Mouse (Mus musculus): ENCODE results near the gene Acsf2. TPM values are rescaled to one million over a fixed set of nuclear protein-coding genes. Genes with fewer than 3 reads are reported as not detected.

Acsf2 gene
- polyA plus RNA-seq, 2 experiments = 1.4 to 3.9 TPM

DNA sequence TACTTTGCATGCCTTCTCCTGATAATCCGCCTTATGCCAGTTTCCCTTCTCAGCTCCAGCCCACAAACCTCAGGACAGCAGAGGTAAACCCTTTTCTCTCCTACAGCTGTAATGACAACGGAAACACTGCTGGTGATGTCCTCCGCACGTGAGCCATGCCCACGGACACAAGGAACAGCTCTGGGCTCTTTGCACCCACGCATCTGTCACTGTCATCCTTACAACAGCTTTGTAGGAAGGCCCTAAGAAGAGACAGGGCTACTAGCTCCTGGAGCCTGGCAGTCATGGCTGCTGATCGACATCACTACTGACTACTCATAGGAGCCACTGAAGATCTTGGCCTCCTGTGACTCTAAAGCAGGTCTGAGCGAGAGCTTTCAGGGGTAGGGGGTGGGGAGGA lies 68.5 kb downstream of the Acsf2 start:
- H3K9me3 ChIP-seq (ENCODE audit: control insufficient read depth, low read length) = no peaks in the 10 kb centered on the region
- WGBS (ENCODE audit: insufficient replicate concordance) = 63% methylated on average over 8 of the region's 8 CpGs

DNA sequence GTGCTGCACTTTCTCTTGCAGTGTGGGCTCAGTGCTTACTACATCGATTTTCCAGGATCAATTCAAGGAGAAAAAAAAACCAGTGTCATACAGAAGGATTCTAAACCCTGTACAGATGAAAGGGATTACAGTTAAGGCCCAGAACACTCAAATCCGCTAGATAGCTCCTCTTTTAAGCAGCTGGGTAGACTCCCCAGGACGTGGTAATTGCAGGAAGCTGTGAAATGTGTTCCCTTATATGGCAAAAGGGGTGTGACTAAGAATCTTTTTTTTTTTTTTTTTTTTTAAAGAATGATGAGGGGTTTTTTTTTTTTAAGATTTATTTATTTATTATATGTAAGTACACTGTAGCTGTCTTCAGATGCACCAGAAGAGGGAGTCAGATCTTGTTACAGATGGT lies 72.8 kb downstream of the Acsf2 start:
- TF ChIP-seq CTCF (IDR thresholded peaks at IDR 0.05; ENCODE audit: low read depth) = no peak
- TF ChIP-seq EP300 (IDR thresholded peaks at IDR 0.05; ENCODE audit: low read depth) = no peak
- no peak for ATAC-seq (ENCODE audit: insufficient read depth)
- WGBS (ENCODE audit: insufficient replicate concordance) = 33% methylated on average over 3 of the region's 3 CpGs
- Histone ChIP-seq H3K36me3 (replicated peaks; ENCODE audit: control insufficient read depth, insufficient read depth, low read depth) (no peaks in the 10 kb centered on the region), H3K27ac (no peak overlapping the region), H3K4me2 (ENCODE audit: low read depth) (no peak overlapping the region), H3K9me3 (ENCODE audit: control insufficient read depth, low read length) (no peaks in the 10 kb centered on the region), H3K4me3 (ENCODE audit: insufficient read depth in 1 of 2, low read depth in 2 of 2, low read length in 2 of 2) (no peak overlapping the region), H3K4me1 (replicated peaks; ENCODE audit: control insufficient read depth in 2 of 2, insufficient read depth in 2 of 2, low read length in 1 of 2) (no peaks in the 10 kb centered on the region), H3K27me3 (ENCODE audit: control insufficient read depth, insufficient read depth, low read length) (no peaks in the 10 kb centered on the region), H3K9ac (replicated peaks) (no peak overlapping the region)
- DNase-seq (ENCODE audit: low read depth in 3 of 3, low spot score in 3 of 3) = no peak

More for the DNA sequence above, 68.5 kb downstream of the Acsf2 start:
- TF ChIP-seq EP300 (IDR thresholded peaks at IDR 0.05; ENCODE audit: low read depth) (no peak), CTCF (IDR thresholded peaks at IDR 0.05; ENCODE audit: low read depth) (no peak)
- no peak overlapping the region for H3K4me3 ChIP-seq (ENCODE audit: insufficient read depth in 1 of 2, low read depth in 2 of 2, low read length in 2 of 2)
- H3K27me3 ChIP-seq (ENCODE audit: control insufficient read depth, insufficient read depth, low read length) = no peaks in the 10 kb centered on the region
- ATAC-seq (ENCODE audit: insufficient read depth) (no peak), DNase-seq (ENCODE audit: low read depth in 3 of 3, low spot score in 3 of 3) (no peak)
- H3K27ac ChIP-seq = no peak overlapping the region
- H3K36me3 ChIP-seq (replicated peaks; ENCODE audit: control insufficient read depth, insufficient read depth, low read depth) = no peaks in the 10 kb centered on the region
- H3K4me2 ChIP-seq (ENCODE audit: low read depth) = no peak overlapping the region
- H3K4me1 ChIP-seq (replicated peaks; ENCODE audit: control insufficient read depth in 2 of 2, insufficient read depth in 2 of 2, low read length in 1 of 2) = no peaks in the 10 kb centered on the region
- no peak overlapping the region for H3K9ac ChIP-seq (replicated peaks)

DNA sequence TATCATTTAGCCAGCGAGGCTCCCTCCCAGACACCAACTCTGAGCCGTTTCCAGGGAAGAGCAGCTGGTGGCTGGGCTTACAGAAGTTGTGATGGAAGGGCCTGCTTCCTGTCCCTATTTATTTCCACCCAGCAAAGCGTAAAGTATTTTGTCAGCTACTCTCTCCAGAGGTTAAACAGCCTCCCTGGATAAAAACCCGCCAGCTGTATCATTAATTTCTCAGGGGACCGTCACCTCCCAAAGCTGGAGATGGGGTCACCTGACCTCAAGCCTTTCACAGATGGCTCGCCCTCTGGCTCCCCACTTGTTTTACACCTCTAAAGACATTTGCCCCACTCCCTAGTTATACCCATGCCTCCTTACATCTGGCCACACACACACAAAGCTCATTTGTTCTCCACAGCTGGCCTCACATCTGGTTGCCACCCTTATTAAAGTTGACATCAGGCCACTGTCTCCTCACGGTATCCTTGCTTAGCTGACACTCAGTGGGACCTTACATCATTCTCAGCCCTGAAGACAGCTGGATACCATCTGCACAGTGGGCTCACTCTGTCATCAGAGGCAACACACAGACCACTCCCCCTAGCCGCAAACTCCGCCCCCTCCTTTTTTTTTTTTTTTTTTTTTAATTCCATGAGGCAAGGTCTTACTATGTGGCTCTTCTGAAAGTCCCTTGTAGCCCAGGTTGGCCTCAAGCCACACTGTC lies 75.3 kb downstream of the Acsf2 start:
- no peak overlapping the region for H3K9ac ChIP-seq (replicated peaks)
- ATAC-seq (ENCODE audit: insufficient read depth) (no peak), DNase-seq (ENCODE audit: low read depth in 3 of 3, low spot score in 3 of 3) (no peak)
- H3K4me2 ChIP-seq (ENCODE audit: low read depth) = no peak overlapping the region
- no peak overlapping the region for H3K27ac ChIP-seq
- no peak overlapping the region for H3K4me3 ChIP-seq (ENCODE audit: insufficient read depth in 1 of 2, low read depth in 2 of 2, low read length in 2 of 2)
- no peak for TF ChIP-seq EP300 (IDR thresholded peaks at IDR 0.05; ENCODE audit: low read depth)
- no peak for TF ChIP-seq CTCF (IDR thresholded peaks at IDR 0.05; ENCODE audit: low read depth)
- no peaks in the 10 kb centered on the region for H3K36me3 ChIP-seq (replicated peaks; ENCODE audit: control insufficient read depth, insufficient read depth, low read depth)
- WGBS (ENCODE audit: insufficient replicate concordance) = 47% methylated on average over 9 of the region's 9 CpGs
- H3K4me1 ChIP-seq (replicated peaks; ENCODE audit: control insufficient read depth in 2 of 2, insufficient read depth in 2 of 2, low read length in 1 of 2) = no peaks in the 10 kb centered on the region
- no peaks in the 10 kb centered on the region for H3K27me3 ChIP-seq (ENCODE audit: control insufficient read depth, insufficient read depth, low read length)
- no peaks in the 10 kb centered on the region for H3K9me3 ChIP-seq (ENCODE audit: control insufficient read depth, low read length)

DNA sequence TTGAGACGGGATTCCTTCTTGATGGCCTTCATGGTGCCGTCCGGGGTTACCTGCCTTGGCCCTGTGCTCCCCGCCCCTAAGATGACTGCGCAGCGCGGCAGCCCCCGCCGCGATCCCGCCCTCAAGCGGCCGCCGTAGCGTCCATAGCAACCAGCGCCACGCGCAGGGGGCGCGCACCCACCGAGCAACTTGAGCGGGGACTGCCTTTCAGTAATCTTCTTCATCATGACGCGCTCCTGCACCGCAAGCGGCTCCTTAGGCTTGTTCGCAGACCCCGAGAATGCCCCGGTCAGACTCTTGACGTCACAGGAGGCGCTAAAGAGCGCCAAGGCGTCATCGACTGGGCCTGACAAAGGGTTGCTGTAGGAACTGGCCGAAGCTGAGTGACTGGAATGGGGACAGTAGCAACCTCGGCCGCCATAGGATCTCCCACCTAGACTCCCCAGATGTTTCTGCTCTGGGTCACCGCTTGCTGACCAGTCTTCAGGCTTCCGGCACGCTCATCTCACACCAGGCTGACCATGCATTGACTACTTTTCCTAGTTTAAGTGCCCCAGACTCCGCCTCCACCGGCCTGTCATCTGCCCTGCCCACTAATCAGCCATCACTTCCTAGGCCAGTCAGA lies 80.3 kb downstream of the Acsf2 start, which contains the start of gene Mycbpap:
Gene Mycbpap, minus strand, starts transcription at position 524 of the 625 bp plus-strand sequence.
- ATAC-seq (ENCODE audit: insufficient read depth) (peak; percentile 31), DNase-seq (ENCODE audit: low read depth in 3 of 3, low spot score in 3 of 3) (peak in 1 of 3 experiments; percentile 22)
- TF ChIP-seq EP300 (IDR thresholded peaks at IDR 0.05; ENCODE audit: low read depth) (no peak), CTCF (IDR thresholded peaks at IDR 0.05; ENCODE audit: low read depth) (peak; percentile 32; the same call in 1 of the 2 replicates)
- H3K4me3 ChIP-seq (ENCODE audit: insufficient read depth in 1 of 2, low read depth in 2 of 2, low read length in 2 of 2) = peak within 1 kb of the TSS; percentile 45 to 56
- no peak within 1 kb of the TSS for H3K27ac ChIP-seq
- peak within 1 kb of the TSS; percentile 65 for H3K4me2 ChIP-seq (ENCODE audit: low read depth)
- H3K9me3 ChIP-seq (ENCODE audit: control insufficient read depth, low read length) = no peaks in the 10 kb centered on the region
- H3K27me3 ChIP-seq (ENCODE audit: control insufficient read depth, insufficient read depth, low read length) = no peaks in the 10 kb centered on the region
- H3K9ac ChIP-seq (replicated peaks) = no peak within 1 kb of the TSS
- no peaks in the 10 kb centered on the region for H3K36me3 ChIP-seq (replicated peaks; ENCODE audit: control insufficient read depth, insufficient read depth, low read depth)
- 1% methylated on average over 42 of the region's 42 CpGs for WGBS (ENCODE audit: insufficient replicate concordance)
- no peaks in the 10 kb centered on the region for H3K4me1 ChIP-seq (replicated peaks; ENCODE audit: control insufficient read depth in 2 of 2, insufficient read depth in 2 of 2, low read length in 1 of 2)

DNA sequence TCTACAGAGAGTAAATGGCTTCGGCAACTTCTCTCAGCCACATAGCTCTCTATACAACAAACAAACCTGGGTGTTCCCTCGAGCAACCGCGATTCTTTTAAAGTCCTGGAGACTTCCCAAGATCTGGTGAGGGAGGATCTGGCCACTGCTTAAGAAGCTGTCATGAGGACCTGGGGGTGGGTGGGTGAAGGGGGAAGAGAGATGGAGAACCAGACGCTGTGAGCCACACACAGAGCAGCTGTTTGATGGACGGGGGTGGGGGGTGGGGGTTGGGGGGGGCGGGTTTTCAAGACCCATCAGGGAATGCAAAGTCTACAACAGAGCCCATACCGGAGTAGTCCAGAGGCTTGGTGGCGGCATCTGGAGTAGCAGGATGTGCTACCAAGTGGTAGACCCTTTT lies 88.2 kb downstream of the Acsf2 start:
- H3K4me1 ChIP-seq (replicated peaks; ENCODE audit: control insufficient read depth in 2 of 2, insufficient read depth in 2 of 2, low read length in 1 of 2) = no peaks in the 10 kb centered on the region
- no peak overlapping the region for H3K4me3 ChIP-seq (ENCODE audit: insufficient read depth in 1 of 2, low read depth in 2 of 2, low read length in 2 of 2)
- WGBS (ENCODE audit: insufficient replicate concordance) = 43% methylated on average over 9 of the region's 9 CpGs
- no peak overlapping the region for H3K9ac ChIP-seq (replicated peaks)
- TF ChIP-seq CTCF (IDR thresholded peaks at IDR 0.05; ENCODE audit: low read depth) (no peak), EP300 (IDR thresholded peaks at IDR 0.05; ENCODE audit: low read depth) (no peak)
- no peak overlapping the region for H3K4me2 ChIP-seq (ENCODE audit: low read depth)
- DNase-seq (ENCODE audit: low read depth in 3 of 3, low spot score in 3 of 3) (no peak), ATAC-seq (ENCODE audit: insufficient read depth) (no peak)
- no peaks in the 10 kb centered on the region for H3K27me3 ChIP-seq (ENCODE audit: control insufficient read depth, insufficient read depth, low read length)
- no peaks in the 10 kb centered on the region for H3K9me3 ChIP-seq (ENCODE audit: control insufficient read depth, low read length)
- H3K36me3 ChIP-seq (replicated peaks; ENCODE audit: control insufficient read depth, insufficient read depth, low read depth) = no peaks in the 10 kb centered on the region
- H3K27ac ChIP-seq = no peak overlapping the region
